Mouse (Mus musculus): ENCODE measurements around the gene Lkaaear1. TPM values are rescaled to one million over a fixed set of nuclear protein-coding genes. Genes with fewer than 3 reads are reported as not detected.

Lkaaear1 gene
- polyA plus RNA-seq, 1 experiment from 2014 or later = not detected

- H3K36me3 ChIP-seq (ENCODE audit: control insufficient read depth, insufficient read depth, low read length) = no peaks in the 10 kb centered on the region
These were observed 21.0 kb downstream of the Lkaaear1 start for GRCm38 (mm10) chr2:181677096-181677754.

GRCm38 (mm10) chr2:181676424-181676823 is 21.8 kb downstream of the Lkaaear1 start:
- no peaks in the 10 kb centered on the region for H3K36me3 ChIP-seq (ENCODE audit: control insufficient read depth, insufficient read depth, low read length)
- H3K27me3 ChIP-seq (replicated peaks; ENCODE audit: control insufficient read depth, insufficient read depth, low read length) = peaks cover 38% of the 10 kb centered on the region
- no peak overlapping the region for H3K27ac ChIP-seq (ENCODE audit: low read length)
- no peak overlapping the region for H3K9ac ChIP-seq (ENCODE audit: low read depth, low read length)
- H3K4me2 ChIP-seq (ENCODE audit: low read depth, low read length) = no peak overlapping the region
- H3K4me1 ChIP-seq (ENCODE audit: control insufficient read depth, insufficient read depth, low read length) = peaks cover 15% of the 10 kb centered on the region
- no peaks in the 10 kb centered on the region for H3K9me3 ChIP-seq (ENCODE audit: control insufficient read depth, low read length)
- no peak overlapping the region for H3K4me3 ChIP-seq (ENCODE audit: low read length)
- WGBS = 51% methylated on average over 2 of the region's 2 CpGs
- ATAC-seq = no peak

More at GRCm38 (mm10) chr2:181677096-181677754, 21.0 kb downstream of the Lkaaear1 start:
- H3K27ac ChIP-seq (ENCODE audit: low read length) = peak overlapping the region; percentile 30
- 0 out of 2 replicates have a peak overlapping the region, but pooled peaks have one; percentile 8 for H3K9ac ChIP-seq (ENCODE audit: low read depth, low read length)
- H3K27me3 ChIP-seq (replicated peaks; ENCODE audit: control insufficient read depth, insufficient read depth, low read length) = peaks cover 30% of the 10 kb centered on the region
- H3K4me2 ChIP-seq (ENCODE audit: low read depth, low read length) = no peak overlapping the region
- no peak for ATAC-seq
- H3K4me3 ChIP-seq (ENCODE audit: low read length) = no peak overlapping the region
- H3K4me1 ChIP-seq (ENCODE audit: control insufficient read depth, insufficient read depth, low read length) = peaks cover 13% of the 10 kb centered on the region
- H3K9me3 ChIP-seq (ENCODE audit: control insufficient read depth, low read length) = no peaks in the 10 kb centered on the region
- 68% methylated on average over 5 of the region's 5 CpGs for WGBS

- H3K27me3 ChIP-seq (replicated peaks; ENCODE audit: control insufficient read depth, insufficient read depth, low read length) = peaks cover 48% of the 10 kb centered on the region
- H3K9me3 ChIP-seq (ENCODE audit: control insufficient read depth, low read length) = no peaks in the 10 kb centered on the region
- no peak overlapping the region for H3K9ac ChIP-seq (ENCODE audit: low read depth, low read length)
- no peak for ATAC-seq
- peak overlapping the region; percentile 24; the same call in 1 of the 2 replicates for H3K4me2 ChIP-seq (ENCODE audit: low read depth, low read length)
- 0 out of 2 replicates have a peak overlapping the region, but pooled peaks have one; percentile 18 for H3K27ac ChIP-seq (ENCODE audit: low read length)
- peaks cover 16% of the 10 kb centered on the region for H3K4me1 ChIP-seq (ENCODE audit: control insufficient read depth, insufficient read depth, low read length)
- H3K36me3 ChIP-seq (ENCODE audit: control insufficient read depth, insufficient read depth, low read length) = no peaks in the 10 kb centered on the region
- peak overlapping the region; percentile 4; the same call in 1 of the 2 replicates for H3K4me3 ChIP-seq (ENCODE audit: low read length)
- 4% methylated on average over 14 of the region's 14 CpGs for WGBS
These were observed 22.8 kb downstream of the Lkaaear1 start for GRCm38 (mm10) chr2:181675454-181675853.

GRCm38 (mm10) chr2:181674934-181675333 is 23.3 kb downstream of the Lkaaear1 start:
- ATAC-seq = no peak
- 78% methylated on average over 4 of the region's 4 CpGs for WGBS
- Histone ChIP-seq H3K36me3 (ENCODE audit: control insufficient read depth, insufficient read depth, low read length) (no peaks in the 10 kb centered on the region), H3K27ac (ENCODE audit: low read length) (no peak overlapping the region), H3K9ac (ENCODE audit: low read depth, low read length) (no peak overlapping the region), H3K27me3 (replicated peaks; ENCODE audit: control insufficient read depth, insufficient read depth, low read length) (peaks cover 53% of the 10 kb centered on the region), H3K4me3 (ENCODE audit: low read length) (no peak overlapping the region), H3K4me2 (ENCODE audit: low read depth, low read length) (no peak overlapping the region), H3K9me3 (ENCODE audit: control insufficient read depth, low read length) (no peaks in the 10 kb centered on the region), H3K4me1 (ENCODE audit: control insufficient read depth, insufficient read depth, low read length) (peaks cover 20% of the 10 kb centered on the region)

GRCm38 (mm10) chr2:181673501-181673900 is 24.7 kb downstream of the Lkaaear1 start:
- Histone ChIP-seq H3K36me3 (ENCODE audit: control insufficient read depth, insufficient read depth, low read length) (no peaks in the 10 kb centered on the region), H3K4me3 (ENCODE audit: low read length) (no peak overlapping the region), H3K4me1 (ENCODE audit: control insufficient read depth, insufficient read depth, low read length) (peaks cover 20% of the 10 kb centered on the region), H3K9me3 (ENCODE audit: control insufficient read depth, low read length) (no peaks in the 10 kb centered on the region), H3K27me3 (replicated peaks; ENCODE audit: control insufficient read depth, insufficient read depth, low read length) (peaks cover 68% of the 10 kb centered on the region), H3K9ac (ENCODE audit: low read depth, low read length) (no peak overlapping the region), H3K27ac (ENCODE audit: low read length) (no peak overlapping the region), H3K4me2 (ENCODE audit: low read depth, low read length) (no peak overlapping the region)
- 53% methylated on average over 1 of the region's 1 CpGs for WGBS
- ATAC-seq = no peak

- no peaks in the 10 kb centered on the region for H3K36me3 ChIP-seq (ENCODE audit: control insufficient read depth, insufficient read depth, low read length)
- WGBS = 30% methylated on average over 7 of the region's 7 CpGs
- H3K9ac ChIP-seq (ENCODE audit: low read depth, low read length) = no peak overlapping the region
- no peak for ATAC-seq
- peaks cover 73% of the 10 kb centered on the region for H3K27me3 ChIP-seq (replicated peaks; ENCODE audit: control insufficient read depth, insufficient read depth, low read length)
- H3K4me1 ChIP-seq (ENCODE audit: control insufficient read depth, insufficient read depth, low read length) = peaks cover 20% of the 10 kb centered on the region
- no peak overlapping the region for H3K4me3 ChIP-seq (ENCODE audit: low read length)
- H3K4me2 ChIP-seq (ENCODE audit: low read depth, low read length) = no peak overlapping the region
- no peaks in the 10 kb centered on the region for H3K9me3 ChIP-seq (ENCODE audit: control insufficient read depth, low read length)
- no peak overlapping the region for H3K27ac ChIP-seq (ENCODE audit: low read length)
These were observed 26.3 kb downstream of the Lkaaear1 start for GRCm38 (mm10) chr2:181671984-181672383.

GRCm38 (mm10) chr2:181671326-181671725 is 26.9 kb downstream of the Lkaaear1 start, which contains the start of gene Sox18:
Sox18 (minus strand) TSS chr2:181671640.
- Histone ChIP-seq H3K4me3 (ENCODE audit: low read length) (peak within 1 kb of the TSS; percentile 49), H3K9me3 (ENCODE audit: control insufficient read depth, low read length) (no peaks in the 10 kb centered on the region), H3K9ac (ENCODE audit: low read depth, low read length) (peak within 1 kb of the TSS; percentile 58), H3K27me3 (replicated peaks; ENCODE audit: control insufficient read depth, insufficient read depth, low read length) (peaks cover 70% of the 10 kb centered on the region), H3K36me3 (ENCODE audit: control insufficient read depth, insufficient read depth, low read length) (no peaks in the 10 kb centered on the region), H3K4me2 (ENCODE audit: low read depth, low read length) (peak within 1 kb of the TSS; percentile 60), H3K4me1 (ENCODE audit: control insufficient read depth, insufficient read depth, low read length) (peaks cover 20% of the 10 kb centered on the region), H3K27ac (ENCODE audit: low read length) (no peak within 1 kb of the TSS)
- 1% methylated on average over 43 of the region's 43 CpGs for WGBS
- peak; percentile 31; the same call in 1 of the 2 replicates for ATAC-seq

GRCm38 (mm10) chr2:181670913-181671311 is 27.3 kb downstream of the Lkaaear1 start:
- under 1% methylated on average over 41 of the region's 41 CpGs for WGBS
- no peak overlapping the region for H3K27ac ChIP-seq (ENCODE audit: low read length)
- peaks cover 20% of the 10 kb centered on the region for H3K4me1 ChIP-seq (ENCODE audit: control insufficient read depth, insufficient read depth, low read length)
- ATAC-seq = no peak
- H3K36me3 ChIP-seq (ENCODE audit: control insufficient read depth, insufficient read depth, low read length) = no peaks in the 10 kb centered on the region
- peak overlapping the region; percentile 60 for H3K4me2 ChIP-seq (ENCODE audit: low read depth, low read length)
- peaks cover 68% of the 10 kb centered on the region for H3K27me3 ChIP-seq (replicated peaks; ENCODE audit: control insufficient read depth, insufficient read depth, low read length)
- H3K4me3 ChIP-seq (ENCODE audit: low read length) = peak overlapping the region; percentile 49
- H3K9me3 ChIP-seq (ENCODE audit: control insufficient read depth, low read length) = no peaks in the 10 kb centered on the region
- H3K9ac ChIP-seq (ENCODE audit: low read depth, low read length) = peak overlapping the region; percentile 58

- H3K27ac ChIP-seq (ENCODE audit: low read length) = no peak overlapping the region
- peak overlapping the region; percentile 60 for H3K4me2 ChIP-seq (ENCODE audit: low read depth, low read length)
- ATAC-seq = peak; percentile 41; the same call in 1 of the 2 replicates
- H3K27me3 ChIP-seq (replicated peaks; ENCODE audit: control insufficient read depth, insufficient read depth, low read length) = peaks cover 67% of the 10 kb centered on the region
- peaks cover 16% of the 10 kb centered on the region for H3K4me1 ChIP-seq (ENCODE audit: control insufficient read depth, insufficient read depth, low read length)
- no peaks in the 10 kb centered on the region for H3K36me3 ChIP-seq (ENCODE audit: control insufficient read depth, insufficient read depth, low read length)
- WGBS = 5% methylated on average over 55 of the region's 56 CpGs
- H3K9me3 ChIP-seq (ENCODE audit: control insufficient read depth, low read length) = no peaks in the 10 kb centered on the region
- H3K4me3 ChIP-seq (ENCODE audit: low read length) = peak overlapping the region; percentile 49
- H3K9ac ChIP-seq (ENCODE audit: low read depth, low read length) = peak overlapping the region; percentile 58
These were observed 27.8 kb downstream of the Lkaaear1 start for GRCm38 (mm10) chr2:181670285-181670912.

Measured in intestine, embryonic 16.5 days (tissue).